Mouse (Mus musculus): ENCODE data around the gene Cnp. TPM values are rescaled to one million over a fixed set of nuclear protein-coding genes. Genes with fewer than 3 reads are reported as not detected.
A peak's percentile ranks its signal among the peaks of the same experiment; 100 is the strongest.
"Not testable (repeated sequence)": the region's sequence is repeated elsewhere in the genome, so short reads cannot be mapped to it uniquely, and the experiment has no call there.

Gene Cnp
- polyA plus RNA-seq (2015; fragmentation: Nextera tagmentation; extraction: Ambion mirVana) = 46.0 and 53.2 TPM in 2 replicates

DNA sequence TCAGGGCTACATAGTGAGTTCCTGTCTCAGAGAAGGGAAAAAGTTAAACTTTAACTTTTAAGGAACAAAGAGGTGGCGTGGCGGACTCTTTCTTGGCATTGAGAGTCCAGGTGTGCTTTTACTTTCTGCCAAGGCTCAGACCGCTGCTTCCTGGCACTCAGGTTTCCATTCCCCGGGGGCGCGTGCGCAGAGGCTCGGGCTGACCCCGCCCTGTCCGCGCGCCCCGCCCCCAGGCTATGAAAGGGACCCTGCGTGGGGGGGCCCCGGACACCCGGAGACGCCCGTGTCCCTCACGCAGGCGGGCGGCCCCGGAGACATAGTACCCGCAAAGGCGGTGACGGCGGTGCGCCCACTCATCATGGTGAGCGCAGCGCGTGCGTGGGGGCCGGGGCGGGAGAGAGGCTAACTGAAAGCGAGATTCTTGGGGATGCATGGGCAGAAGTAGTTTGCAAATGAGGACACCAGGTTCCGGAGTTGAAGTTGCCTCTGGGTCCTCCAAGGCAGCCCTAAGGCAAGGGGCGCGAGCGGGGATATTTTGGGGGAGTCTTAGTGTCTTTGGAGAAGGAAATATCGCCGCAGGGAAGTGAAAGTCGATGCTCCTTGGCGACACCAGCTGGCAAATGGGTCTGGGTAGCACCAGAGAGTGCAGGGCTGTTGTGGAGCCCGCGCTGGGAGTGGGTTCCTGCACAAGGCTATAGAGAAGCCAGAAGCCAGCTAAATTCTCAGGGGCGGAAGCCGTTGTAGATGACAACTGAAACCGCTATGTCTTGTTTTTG lies at the start of gene Cnp:
Cnp (plus strand) TSS at position 197 of the 776 bp plus-strand sequence.
- Histone ChIP-seq H3K27ac (replicated peaks) (peak within 1 kb of the TSS; percentile 74), H3K36me3 (peaks cover 19% of the 10 kb centered on the region)
- 2% methylated on average over 47 of the region's 47 CpGs for WGBS

GRCm38 (mm10) chr11:100524987-100525630 lies 49.6 kb upstream of the Cnp start:
- Histone ChIP-seq H3K9me3 (no peaks in the 10 kb centered on the region), H3K4me2 (peak overlapping the region; percentile 95), H3K36me3 (peaks cover 39% of the 10 kb centered on the region), H3K27ac (replicated peaks) (no peak overlapping the region), H3K4me1 (replicated peaks) (peaks cover 49% of the 10 kb centered on the region), H3K9ac (peak overlapping the region; percentile 84), H3K27me3 (no peaks in the 10 kb centered on the region), H3K4me3 (peak overlapping the region; percentile 71)
- 45% methylated on average over 11 of the region's 11 CpGs for WGBS
- no peak for ATAC-seq (ENCODE audit: low read depth)

More for the DNA sequence above, at the start of gene Cnp:
- peak within 1 kb of the TSS; percentile 78 for H3K4me2 ChIP-seq
- ATAC-seq (ENCODE audit: low read depth) = peak; percentile 79
- peak within 1 kb of the TSS; percentile 58 for H3K4me3 ChIP-seq
- H3K4me1 ChIP-seq (replicated peaks) = peaks cover 41% of the 10 kb centered on the region
- peaks cover 15% of the 10 kb centered on the region; the same call in 1 of the 2 replicates for H3K27me3 ChIP-seq
- H3K9me3 ChIP-seq = no peaks in the 10 kb centered on the region
- peak within 1 kb of the TSS; percentile 78 for H3K9ac ChIP-seq

- no peak for ATAC-seq (ENCODE audit: low read depth)
- H3K4me3 ChIP-seq = peak overlapping the region; percentile 71
- H3K27ac ChIP-seq (replicated peaks) = peak overlapping the region; percentile 88; the same call in 1 of the 2 replicates
- 6% methylated on average over 15 of the region's 15 CpGs for WGBS
- peaks cover 28% of the 10 kb centered on the region for H3K36me3 ChIP-seq
- H3K27me3 ChIP-seq = no peaks in the 10 kb centered on the region
- H3K9me3 ChIP-seq = no peaks in the 10 kb centered on the region
- peak overlapping the region; percentile 84 for H3K9ac ChIP-seq
- H3K4me1 ChIP-seq (replicated peaks) = peaks cover 40% of the 10 kb centered on the region
- peak overlapping the region; percentile 95 for H3K4me2 ChIP-seq
These were observed 48.5 kb upstream of the Cnp start for GRCm38 (mm10) chr11:100526052-100526816.

GRCm38 (mm10) chr11:100527066-100527457 lies 47.6 kb upstream of the Cnp start:
- Histone ChIP-seq H3K9ac (peak overlapping the region; percentile 84), H3K36me3 (peaks cover 19% of the 10 kb centered on the region), H3K4me3 (peak overlapping the region; percentile 71), H3K4me2 (peak overlapping the region; percentile 95), H3K9me3 (no peaks in the 10 kb centered on the region), H3K4me1 (replicated peaks) (peaks cover 40% of the 10 kb centered on the region), H3K27me3 (no peaks in the 10 kb centered on the region), H3K27ac (replicated peaks) (peak overlapping the region; percentile 88)
- WGBS = under 1% methylated on average over 26 of the region's 26 CpGs
- peak; percentile 44 for ATAC-seq (ENCODE audit: low read depth)

DNA sequence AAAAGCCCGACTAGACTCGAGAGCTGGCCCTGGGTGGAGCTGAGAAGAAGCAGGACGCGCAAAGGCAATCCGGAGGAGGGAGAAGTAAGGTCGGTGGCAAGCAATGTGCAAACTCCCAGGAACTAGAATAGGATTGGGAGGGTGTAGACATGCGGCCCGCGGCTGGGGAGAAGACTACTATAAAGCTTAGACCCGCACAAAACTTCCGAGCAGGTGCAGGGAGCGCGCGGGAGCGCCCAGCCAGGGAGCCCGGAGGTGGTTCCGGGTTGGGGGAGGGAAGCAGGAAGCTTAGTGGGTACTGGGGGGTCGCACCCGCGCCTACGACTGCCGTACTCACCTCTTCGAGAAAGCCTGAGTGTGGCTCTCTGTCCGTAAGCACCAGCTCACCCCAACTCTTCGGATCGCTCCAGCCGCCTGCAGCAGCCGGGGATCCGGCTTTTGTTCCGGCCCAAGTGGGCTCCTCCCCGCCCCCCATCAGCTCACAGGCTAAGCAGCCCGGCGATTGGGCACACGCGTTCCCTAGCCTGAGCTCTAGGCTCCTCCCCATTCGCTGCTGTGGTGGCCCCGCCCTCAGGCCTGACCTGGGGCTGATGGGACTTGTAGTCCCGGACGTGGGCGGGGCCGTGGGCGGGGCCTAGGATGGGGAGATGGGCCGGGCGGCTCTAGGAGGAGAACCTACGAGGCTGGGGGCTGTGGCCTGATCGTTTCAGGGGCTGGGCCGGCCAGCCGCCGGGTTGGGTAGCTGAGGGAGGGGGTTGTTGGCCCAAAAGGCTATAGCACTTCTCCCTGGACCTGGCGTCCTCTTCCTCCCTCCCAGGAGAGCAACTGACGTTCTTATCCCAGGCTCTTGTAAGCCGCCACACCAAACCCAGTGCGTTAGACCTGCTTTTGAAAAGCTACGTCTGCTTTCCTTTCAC lies 47.0 kb upstream of the Cnp start, which contains the start of gene Acly:
Acly (minus strand) TSS at position 543 of the 917 bp plus-strand sequence.
- H3K4me2 ChIP-seq = peak within 1 kb of the TSS; percentile 95
- peaks cover 13% of the 10 kb centered on the region for H3K36me3 ChIP-seq
- under 1% methylated on average over 54 of the region's 54 CpGs for WGBS
- peak within 1 kb of the TSS; percentile 71 for H3K4me3 ChIP-seq
- H3K9ac ChIP-seq = peak within 1 kb of the TSS; percentile 84
- peak; percentile 98 for ATAC-seq (ENCODE audit: low read depth)
- H3K27ac ChIP-seq (replicated peaks) = peak within 1 kb of the TSS; percentile 88
- H3K4me1 ChIP-seq (replicated peaks) = peaks cover 40% of the 10 kb centered on the region
- H3K9me3 ChIP-seq = no peaks in the 10 kb centered on the region
- H3K27me3 ChIP-seq = no peaks in the 10 kb centered on the region

DNA sequence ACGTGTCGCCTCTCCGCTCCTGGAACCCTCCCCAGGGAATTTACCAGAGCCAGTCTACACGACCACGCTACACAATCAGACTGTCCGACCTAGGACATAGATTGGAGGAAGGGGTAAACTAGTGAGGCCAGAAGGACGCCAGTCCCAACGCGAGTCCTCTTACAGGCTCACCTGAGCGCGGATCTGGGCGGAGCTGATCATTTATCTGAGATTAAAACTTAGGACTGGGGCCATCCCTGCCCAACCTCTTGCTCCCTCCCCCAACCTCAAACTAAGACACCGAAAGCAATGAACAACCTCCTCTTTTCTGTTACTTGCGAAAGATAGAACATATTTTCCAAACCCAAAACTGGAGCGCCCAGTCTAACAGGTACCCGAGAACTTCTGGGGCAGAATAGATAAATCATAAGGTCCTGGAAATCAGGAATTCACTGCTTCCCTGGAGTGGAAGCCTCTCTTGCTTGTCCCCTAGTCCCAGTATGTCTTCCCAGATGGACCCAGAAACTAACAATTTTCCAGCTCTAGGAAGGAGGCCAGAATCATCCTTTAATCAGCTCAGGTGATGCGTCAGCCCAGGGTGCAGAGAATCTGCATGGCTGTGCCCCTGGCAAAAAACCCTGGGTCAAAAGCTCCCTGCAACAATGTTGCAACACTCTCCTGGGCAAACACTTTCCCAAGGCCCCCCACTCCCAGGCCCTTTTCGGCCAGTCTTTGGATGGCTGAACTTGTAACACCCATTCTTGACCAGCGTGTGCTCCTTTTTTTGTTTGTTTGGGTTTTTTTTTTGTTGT lies 46.1 kb upstream of the Cnp start:
- peaks cover 40% of the 10 kb centered on the region for H3K4me1 ChIP-seq (replicated peaks)
- H3K4me2 ChIP-seq = peak overlapping the region; percentile 95
- H3K27ac ChIP-seq (replicated peaks) = peak overlapping the region; percentile 86
- peak; percentile 52 for ATAC-seq (ENCODE audit: low read depth)
- no peaks in the 10 kb centered on the region for H3K27me3 ChIP-seq
- H3K9me3 ChIP-seq = no peaks in the 10 kb centered on the region
- H3K4me3 ChIP-seq = peak overlapping the region; percentile 71
- peak overlapping the region; percentile 74 for H3K9ac ChIP-seq
- 24% methylated on average over 19 of the region's 19 CpGs for WGBS
- H3K36me3 ChIP-seq = peaks cover 4% of the 10 kb centered on the region

DNA sequence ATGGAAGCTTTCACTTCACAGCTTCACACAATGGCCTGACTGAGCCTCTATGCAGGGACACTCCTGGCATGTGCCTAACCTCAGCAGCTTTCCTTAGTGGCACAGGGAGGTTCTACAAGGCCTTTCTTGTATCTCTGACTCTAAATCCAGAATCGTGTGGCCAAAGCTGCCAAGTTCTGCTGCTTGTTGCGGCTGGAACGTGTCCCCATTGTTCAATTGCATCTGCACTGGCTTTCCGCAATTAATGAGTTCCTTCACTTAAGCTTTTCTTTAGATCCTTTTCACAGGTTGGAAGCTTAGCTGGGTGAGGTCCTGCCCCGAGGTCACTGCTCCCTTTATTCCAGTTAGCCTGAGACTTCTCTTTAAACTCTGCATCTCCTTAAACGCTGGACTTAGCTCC lies 40.8 kb upstream of the Cnp start:
- Histone ChIP-seq H3K36me3 (no peaks in the 10 kb centered on the region), H3K4me1 (replicated peaks) (no peaks in the 10 kb centered on the region), H3K27me3 (no peaks in the 10 kb centered on the region), H3K9me3 (no peaks in the 10 kb centered on the region), H3K9ac (no peak overlapping the region), H3K27ac (replicated peaks) (no peak overlapping the region), H3K4me3 (no peak overlapping the region), H3K4me2 (no peak overlapping the region)
- ATAC-seq (ENCODE audit: low read depth) = no peak
- 53% methylated on average over 6 of the region's 6 CpGs for WGBS

GRCm38 (mm10) chr11:100534411-100534810 lies 40.3 kb upstream of the Cnp start:
- not testable (repeated sequence) for ATAC-seq (ENCODE audit: low read depth); H3K27me3 ChIP-seq; H3K9ac ChIP-seq; H3K27ac ChIP-seq (replicated peaks); H3K4me2 ChIP-seq; H3K9me3 ChIP-seq; H3K4me3 ChIP-seq; H3K4me1 ChIP-seq (replicated peaks); H3K36me3 ChIP-seq
- 71% methylated on average over 2 of the region's 2 CpGs for WGBS

DNA sequence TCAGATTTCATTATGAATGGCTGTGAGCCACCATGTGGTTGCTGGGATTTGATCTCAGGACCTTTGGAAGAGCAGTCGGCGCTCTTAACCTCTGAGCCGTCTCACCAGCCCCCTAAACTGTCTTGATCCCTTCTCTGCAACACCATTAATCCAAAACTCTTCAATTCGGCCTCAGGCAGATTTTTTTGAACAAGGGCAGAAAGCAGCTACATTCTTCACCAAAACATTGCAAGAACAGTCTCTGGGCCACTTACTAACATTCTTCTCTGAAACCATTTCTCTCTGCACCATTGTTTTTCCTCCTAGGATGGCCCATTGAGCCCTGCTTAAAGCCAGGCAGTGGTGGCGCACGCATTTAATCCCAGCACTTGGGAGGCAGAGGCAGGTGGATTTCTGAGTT lies 39.9 kb upstream of the Cnp start:
- not testable (repeated sequence) for H3K4me2 ChIP-seq; H3K9ac ChIP-seq; H3K4me1 ChIP-seq (replicated peaks); H3K4me3 ChIP-seq; H3K27me3 ChIP-seq; H3K36me3 ChIP-seq; H3K27ac ChIP-seq (replicated peaks); ATAC-seq (ENCODE audit: low read depth); H3K9me3 ChIP-seq
- 86% methylated on average over 6 of the region's 6 CpGs for WGBS

- no peak overlapping the region for H3K4me3 ChIP-seq
- no peaks in the 10 kb centered on the region for H3K36me3 ChIP-seq
- H3K27ac ChIP-seq (replicated peaks) = no peak overlapping the region
- no peaks in the 10 kb centered on the region for H3K27me3 ChIP-seq
- H3K4me1 ChIP-seq (replicated peaks) = no peaks in the 10 kb centered on the region
- ATAC-seq (ENCODE audit: low read depth) = no peak
- 88% methylated on average over 1 of the region's 1 CpGs for whole genome bisulfite sequencing
- H3K4me2 ChIP-seq = no peak overlapping the region
- H3K9me3 ChIP-seq = no peaks in the 10 kb centered on the region
- no peak overlapping the region for H3K9ac ChIP-seq
These were observed 38.7 kb upstream of the Cnp start for GRCm38 (mm10) chr11:100535996-100536395.

DNA sequence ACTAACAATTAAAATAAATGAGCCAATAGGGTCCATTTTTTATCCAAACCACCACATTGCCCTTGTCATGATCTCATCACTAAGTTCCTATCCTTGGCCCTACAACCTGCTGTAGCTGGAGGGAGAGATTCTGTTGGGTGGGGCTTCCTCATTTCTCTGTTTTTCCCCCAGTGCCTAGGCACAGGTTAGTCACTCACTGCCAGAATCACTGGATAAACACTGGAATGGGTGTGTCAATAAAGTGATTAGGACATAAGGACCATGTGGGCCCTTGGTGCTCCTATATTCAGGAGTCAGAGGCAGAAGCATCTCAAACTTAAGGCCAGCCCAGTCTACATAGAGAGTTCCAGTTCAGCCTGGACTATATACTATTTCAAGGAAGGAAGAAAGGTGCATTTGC lies 38.2 kb upstream of the Cnp start:
- Histone ChIP-seq H3K4me2 (no peak overlapping the region), H3K4me1 (replicated peaks) (no peaks in the 10 kb centered on the region), H3K9ac (no peak overlapping the region), H3K36me3 (no peaks in the 10 kb centered on the region), H3K27me3 (no peaks in the 10 kb centered on the region), H3K4me3 (no peak overlapping the region), H3K9me3 (no peaks in the 10 kb centered on the region), H3K27ac (replicated peaks) (no peak overlapping the region)
- no peak for ATAC-seq (ENCODE audit: low read depth)

All from neural tube, embryonic 13.5 days (tissue).